Mouse (Mus musculus): ENCODE results near the gene Tagap.

DNA sequence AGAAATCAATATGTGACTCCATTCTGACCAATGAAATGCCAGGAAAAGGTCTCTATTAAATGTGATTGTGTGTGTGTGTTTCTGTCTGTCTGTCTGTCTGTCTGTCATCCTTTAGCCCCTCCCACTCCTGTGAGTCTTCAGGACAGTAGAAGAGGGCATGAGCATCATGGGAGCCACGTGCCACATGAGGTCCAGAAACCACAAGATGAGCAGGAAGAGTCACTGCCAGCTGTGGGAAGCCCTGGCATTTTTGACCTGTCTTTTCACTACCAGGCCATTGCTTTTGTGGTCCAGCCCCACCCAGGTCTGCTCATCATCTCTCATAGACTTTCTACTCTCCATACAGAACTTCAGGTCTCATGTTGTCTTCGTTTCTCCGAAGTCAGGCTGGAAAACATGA lies 31.7 kb upstream of the Tagap start:
- TF ChIP-seq CTCF (IDR thresholded peaks at IDR 0.05; ENCODE audit: low read depth) (no peak), EP300 (IDR thresholded peaks at IDR 0.05; ENCODE audit: low read depth) (no peak)
